Mouse (Mus musculus): Measurements from ENCODE around the gene Plekha6.

- no peak for TF ChIP-seq CTCF (IDR thresholded peaks at IDR 0.05; ENCODE audit: low read depth, low read length)
- no peak for TF ChIP-seq POLR2AphosphoS5 (IDR thresholded peaks at IDR 0.05; ENCODE audit: insufficient replicate concordance, low read depth, low read length)
- no peak for TF ChIP-seq GATA2 (IDR thresholded peaks at IDR 0.05; ENCODE audit: borderline replicate concordance, low read depth, low read length)
Observed at GRCm38 (mm10) chr1:133162046-133162445, 2.0 kb upstream of the Plekha6 start.

All from G1E (cell line).